Mouse (Mus musculus) liver, embryonic 14 days (tissue): ENCODE results near the gene Vmn1r214. TPM values are rescaled to one million over a fixed set of nuclear protein-coding genes. Genes with fewer than 3 reads are reported as not detected.

Experiments used
- polyA plus RNA-seq: library from polyadenylated mRNA; depleted of rRNA; stranded (reverse); fragments of >200 nt; gene quantifications from 2 replicates; pipeline ENCODE4 v1.2.3, GENCODE M21; 2012; rRNA removed

The Vmn1r214 gene
- not detected in 2 replicates for polyA plus RNA-seq

DNA sequence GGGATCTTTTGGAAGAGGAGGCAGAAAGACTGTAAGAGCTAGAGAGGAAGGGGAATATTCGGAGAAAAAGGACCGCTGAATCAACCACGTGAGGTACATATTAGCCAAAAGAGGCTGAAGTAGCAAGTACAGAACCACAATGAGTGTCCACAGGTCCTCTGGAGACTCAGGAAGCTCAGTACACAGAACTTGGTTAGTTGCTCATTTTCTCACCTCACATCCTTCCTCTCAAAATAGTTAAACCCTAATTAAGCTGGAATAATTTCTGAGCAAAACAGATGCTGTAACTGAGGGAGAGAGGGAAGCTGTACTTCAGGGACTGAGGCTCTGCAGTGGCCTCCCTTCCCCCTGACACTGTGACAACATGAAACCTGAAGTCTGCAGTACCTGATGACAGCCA is at the start of gene Vmn1r214:
Gene Vmn1r214, plus strand, starts transcription at position 301 of the 400 bp plus-strand sequence.

DNA sequence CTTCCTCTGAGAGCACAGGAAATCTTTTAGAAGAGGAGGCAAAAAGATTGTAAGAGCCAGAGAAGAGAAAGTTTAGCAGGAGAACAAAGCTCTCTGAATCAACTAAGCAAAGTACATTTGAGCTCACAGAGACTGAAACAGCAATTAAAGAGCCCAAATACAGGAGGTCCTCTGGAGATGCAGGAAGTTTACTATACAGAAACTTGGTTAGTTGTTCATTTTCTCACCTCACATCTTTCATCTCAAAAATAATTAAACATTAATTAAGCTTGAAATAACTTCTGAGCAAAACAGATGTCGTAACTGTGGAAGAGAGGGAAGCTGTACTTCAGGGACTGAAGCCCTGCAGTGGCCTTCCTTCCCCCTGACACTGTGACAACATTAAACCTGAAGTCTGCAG is 22.9 kb upstream of the Vmn1r214 start, which contains the start of gene Vmn1r213:
Gene Vmn1r213, plus strand, starts transcription at position 301 of the 400 bp plus-strand sequence.

DNA sequence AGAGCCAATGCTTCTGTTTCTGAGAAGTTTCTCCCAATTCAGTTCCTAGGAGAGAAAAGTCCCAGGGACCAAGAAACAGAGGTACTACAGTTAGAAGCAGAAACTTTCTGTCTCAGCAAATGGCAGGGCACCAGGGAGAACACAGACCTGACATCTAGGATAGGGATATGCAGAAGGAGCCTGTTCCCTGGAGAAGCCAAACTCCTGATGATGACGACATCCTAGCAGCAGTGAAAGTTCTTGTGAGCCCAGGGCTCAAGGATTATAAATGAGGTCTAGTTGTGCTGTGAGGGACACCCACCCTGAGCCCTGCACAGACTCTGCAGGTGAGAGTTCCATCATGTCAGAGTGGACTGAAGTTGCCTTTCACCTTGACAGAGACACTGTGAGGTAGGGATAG is 37.5 kb downstream of the Vmn1r214 start, which contains the start of gene Vmn1r215:
Gene Vmn1r215, plus strand, starts transcription at position 301 of the 400 bp plus-strand sequence.

Other genes with a start within 250 kb of the Vmn1r214 start
- not detected in 2 replicates for gene Vmn1r209, start 220.7 kb upstream of the Vmn1r214 start, polyA plus RNA-seq
- not detected in 2 replicates for gene Vmn1r210, start 199.1 kb upstream of the Vmn1r214 start, polyA plus RNA-seq
- gene Vmn1r211, start 172.9 kb upstream of the Vmn1r214 start, polyA plus RNA-seq = not detected in 2 replicates
- not detected in 2 replicates for gene Vmn1r212, start 146.2 kb upstream of the Vmn1r214 start, polyA plus RNA-seq
- not detected in 2 replicates for gene Vmn1r213, start 22.8 kb upstream of the Vmn1r214 start, polyA plus RNA-seq
- gene Vmn1r215, start 37.6 kb downstream of the Vmn1r214 start, polyA plus RNA-seq = not detected in 2 replicates
- not detected in 2 replicates for gene Vmn1r217, start 87.8 kb downstream of the Vmn1r214 start, polyA plus RNA-seq
- not detected in 2 replicates for gene Vmn1r218, start 102.7 kb downstream of the Vmn1r214 start, polyA plus RNA-seq
- gene Vmn1r219, start 128.9 kb downstream of the Vmn1r214 start, polyA plus RNA-seq = not detected in 2 replicates
- not detected in 2 replicates for gene Vmn1r220, start 157.6 kb downstream of the Vmn1r214 start, polyA plus RNA-seq
- not detected in 2 replicates for gene Vmn1r221, start 183.7 kb downstream of the Vmn1r214 start, polyA plus RNA-seq
- not detected in 2 replicates for gene Vmn1r222, start 205.5 kb downstream of the Vmn1r214 start, polyA plus RNA-seq
- not detected in 2 replicates for gene Vmn1r223, start 216.7 kb downstream of the Vmn1r214 start, polyA plus RNA-seq